Mouse (Mus musculus) WW6 (cell line): ENCODE results near the gene Gm13090.

Experiments used
- DNase-seq: peaks from one replicate; pipeline ENCODE4 v3.0.0-alpha.2; 2013; ENCODE audit warnings: low read depth, low spot score

The Gm13090 gene

DNA sequence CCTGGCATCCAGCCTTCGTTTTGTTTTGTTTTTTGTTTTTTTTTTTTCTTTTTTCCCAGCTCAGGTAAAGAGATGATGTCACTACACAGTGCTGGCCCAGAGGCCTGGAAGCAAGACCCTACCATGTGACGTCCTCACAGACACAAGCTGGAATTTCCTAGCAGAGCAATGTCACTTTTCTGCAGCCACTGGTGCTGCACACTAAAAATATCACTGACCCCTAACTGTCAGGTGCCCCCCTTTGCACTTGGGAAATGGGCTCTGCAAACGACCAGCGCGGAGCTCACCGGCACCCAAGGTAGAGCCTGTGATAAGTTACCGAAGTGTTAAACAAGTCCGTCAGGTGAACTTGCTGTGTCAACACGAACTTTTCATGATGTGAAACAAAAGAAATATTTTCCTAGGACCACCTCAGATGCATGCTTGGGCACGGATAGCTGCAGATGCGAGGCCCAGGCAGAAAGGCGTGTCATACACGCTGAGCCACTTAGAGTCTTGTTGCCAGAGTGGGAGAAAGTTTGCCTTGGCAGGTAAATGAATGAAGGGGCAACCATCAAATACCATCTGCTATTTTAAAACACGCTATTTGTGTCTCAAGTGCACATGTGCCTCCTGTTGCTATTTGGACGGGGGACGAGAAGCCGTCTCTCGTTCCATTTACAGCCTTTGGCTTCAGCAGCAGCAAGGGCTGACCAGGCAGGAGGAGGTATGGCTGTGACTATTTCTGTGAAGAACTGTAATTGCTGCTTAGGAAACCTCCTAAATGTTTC is 7.1 kb downstream of the Gm13090 start:
- no peak for DNase-seq

DNA sequence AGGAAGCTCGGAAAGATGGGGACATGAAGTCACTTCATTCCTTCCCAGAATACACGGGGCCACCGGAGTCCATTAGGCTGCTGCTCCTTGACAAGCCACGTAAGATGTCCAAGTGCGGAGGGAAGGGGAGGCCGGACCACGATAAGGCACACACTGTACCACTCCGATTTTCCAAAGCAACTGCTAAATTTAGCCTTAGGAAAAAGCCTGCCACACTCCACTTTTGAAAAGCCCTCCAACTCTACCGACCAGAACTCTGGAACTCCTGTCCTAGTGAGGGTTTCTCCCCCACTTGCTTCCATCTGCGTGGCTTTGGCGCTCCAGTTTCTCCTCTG is 7.7 kb downstream of the Gm13090 start:
- DNase-seq: no peak

DNA sequence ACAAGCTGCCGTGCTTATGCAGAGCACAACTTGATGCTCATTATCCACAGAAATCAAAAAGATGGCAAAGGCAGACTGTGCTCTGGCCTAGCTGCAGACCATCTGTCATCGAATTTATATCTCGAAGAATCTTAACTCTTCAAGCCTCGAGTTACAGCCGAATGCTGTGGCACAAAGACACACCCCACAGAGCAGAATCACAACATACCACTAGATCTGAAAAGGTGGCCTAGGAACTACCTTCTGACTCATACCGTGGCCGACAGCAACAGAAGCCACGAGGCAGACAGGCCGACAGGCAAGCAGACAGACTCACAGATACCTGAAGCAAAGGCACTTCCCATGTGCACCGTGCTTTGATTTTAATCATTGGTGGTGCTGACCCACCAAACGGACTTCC is 14.3 kb downstream of the Gm13090 start:
- DNase-seq: no peak

- no peak for DNase-seq
Observed at GRCm38 (mm10) chr4:151104147-151104546, 14.8 kb downstream of the Gm13090 start.

- DNase-seq: no peak
Observed at GRCm38 (mm10) chr4:151105886-151106285, 16.5 kb downstream of the Gm13090 start.

DNA sequence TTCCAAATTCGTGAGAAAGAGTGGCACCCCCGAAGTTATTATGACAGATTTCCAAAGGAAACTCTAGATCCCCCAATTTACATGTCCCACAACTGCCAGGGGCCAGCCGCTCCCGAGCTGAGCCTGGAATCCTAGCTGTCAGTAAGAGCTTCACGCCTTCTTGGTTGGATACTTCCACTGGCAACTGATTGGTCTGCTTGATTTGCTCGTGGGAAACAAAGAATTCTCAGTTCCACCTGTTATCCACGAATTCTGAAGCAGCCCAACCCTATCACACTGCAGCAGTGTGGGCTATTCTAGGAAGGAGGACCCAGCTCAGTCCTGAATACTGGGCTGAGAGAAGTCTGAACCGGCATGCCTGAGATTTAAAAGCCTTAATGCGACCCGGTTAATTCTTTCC is 17.1 kb downstream of the Gm13090 start:
- DNase-seq: no peak

- no peak for DNase-seq
Observed at GRCm38 (mm10) chr4:151107131-151108001, 18.0 kb downstream of the Gm13090 start.

DNA sequence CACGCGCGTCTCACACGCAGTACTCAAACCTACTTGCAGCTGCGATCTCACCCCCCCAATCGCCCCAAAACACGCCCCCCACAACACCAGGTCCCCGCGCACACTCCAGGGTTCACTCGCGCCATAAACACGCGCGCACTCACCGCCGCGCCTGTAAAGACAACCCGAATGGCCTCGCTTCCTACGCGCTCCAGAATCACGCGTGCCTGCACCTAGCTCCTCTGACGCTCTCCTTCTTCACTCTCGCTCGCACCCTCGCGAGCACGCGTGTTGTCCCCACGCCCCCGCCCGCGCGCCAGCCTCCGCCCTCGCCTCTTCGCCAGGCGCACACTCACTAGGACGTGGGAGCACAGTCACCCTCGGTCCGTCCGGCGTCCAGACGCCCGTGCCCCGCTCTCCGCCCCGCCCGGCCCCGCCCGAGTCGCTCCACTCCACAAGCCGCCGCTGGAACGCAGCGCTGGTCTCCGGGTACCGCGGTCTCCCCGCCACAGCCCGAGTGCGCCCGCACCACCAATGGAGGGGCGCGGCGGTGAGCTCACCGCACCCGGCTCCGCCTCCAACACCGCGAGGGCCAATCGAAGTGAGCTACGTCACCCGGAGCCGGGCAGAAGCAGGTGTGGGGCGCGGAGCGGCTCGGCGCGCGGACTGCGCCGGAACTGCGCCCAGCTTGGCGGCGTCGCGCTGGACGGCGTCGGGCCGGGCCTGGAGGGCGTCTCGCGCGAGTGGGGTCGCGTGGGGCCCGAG is 18.8 kb downstream of the Gm13090 start:
- DNase-seq: peak; percentile 81

DNA sequence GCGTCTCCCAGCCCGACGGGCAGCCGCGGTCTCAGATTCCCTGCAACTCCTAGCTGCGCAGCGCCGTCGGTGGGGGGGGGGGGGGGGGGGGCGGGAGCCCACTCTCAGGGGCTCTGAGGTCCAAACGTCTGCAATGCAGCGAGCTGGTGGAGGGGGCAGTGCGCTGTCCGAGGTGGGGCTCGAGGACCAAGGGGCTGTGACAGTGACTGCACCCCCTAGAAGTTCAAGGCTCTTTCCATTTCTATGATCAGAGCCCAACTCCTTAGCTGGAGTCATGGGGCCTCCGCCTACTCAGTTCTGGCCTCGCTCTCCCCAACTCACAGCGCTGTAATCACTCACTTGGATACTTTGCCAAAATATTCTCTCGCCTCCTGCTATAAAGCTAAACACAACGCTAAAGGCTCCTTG is 19.5 kb downstream of the Gm13090 start:
- DNase-seq: no peak

DNA sequence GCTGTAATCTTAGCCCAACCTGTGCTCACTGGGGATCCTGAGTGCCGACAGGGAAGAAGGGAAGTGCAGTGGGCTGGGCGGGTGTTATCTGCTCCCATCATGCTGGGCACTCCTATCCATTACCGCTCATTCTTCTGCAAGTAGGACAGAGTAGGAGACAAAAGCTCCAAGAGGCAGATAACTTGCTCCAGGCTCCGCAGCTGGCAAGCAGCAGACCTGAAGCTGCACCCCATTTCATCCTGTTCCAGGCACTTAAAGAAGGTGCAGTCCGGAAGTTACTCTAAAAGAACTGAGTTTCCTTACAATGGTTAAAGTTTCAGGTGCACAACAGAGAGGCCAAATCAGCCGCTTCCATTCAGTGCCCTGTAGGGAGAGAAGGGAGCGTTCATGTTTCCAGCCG is 21.9 kb downstream of the Gm13090 start:
- DNase-seq: no peak

- no peak for DNase-seq
Observed at GRCm38 (mm10) chr4:151114574-151114973, 25.2 kb downstream of the Gm13090 start.

DNA sequence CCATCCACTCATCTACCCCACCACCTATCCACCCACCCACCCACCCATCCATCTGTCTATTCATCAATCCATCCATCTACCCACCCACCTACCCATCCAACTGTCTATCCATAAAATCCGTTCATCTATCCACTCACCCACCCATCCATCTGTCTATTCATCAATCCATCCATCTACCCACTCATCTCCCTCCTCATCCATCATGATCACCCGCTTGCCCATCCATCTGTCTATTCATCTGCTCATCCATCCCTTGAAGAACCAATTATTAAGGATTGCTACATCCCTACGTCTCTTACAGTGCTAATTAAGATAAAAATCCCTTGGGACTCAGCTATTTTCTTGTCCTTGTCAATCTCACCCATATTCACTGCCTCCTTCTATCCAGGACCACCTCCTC is 29.5 kb downstream of the Gm13090 start:
- no peak for DNase-seq

- DNase-seq: no peak
Observed at GRCm38 (mm10) chr4:151127636-151128548, 38.5 kb downstream of the Gm13090 start.

- no peak for DNase-seq
Observed at GRCm38 (mm10) chr4:151128641-151129541, 39.5 kb downstream of the Gm13090 start.

DNA sequence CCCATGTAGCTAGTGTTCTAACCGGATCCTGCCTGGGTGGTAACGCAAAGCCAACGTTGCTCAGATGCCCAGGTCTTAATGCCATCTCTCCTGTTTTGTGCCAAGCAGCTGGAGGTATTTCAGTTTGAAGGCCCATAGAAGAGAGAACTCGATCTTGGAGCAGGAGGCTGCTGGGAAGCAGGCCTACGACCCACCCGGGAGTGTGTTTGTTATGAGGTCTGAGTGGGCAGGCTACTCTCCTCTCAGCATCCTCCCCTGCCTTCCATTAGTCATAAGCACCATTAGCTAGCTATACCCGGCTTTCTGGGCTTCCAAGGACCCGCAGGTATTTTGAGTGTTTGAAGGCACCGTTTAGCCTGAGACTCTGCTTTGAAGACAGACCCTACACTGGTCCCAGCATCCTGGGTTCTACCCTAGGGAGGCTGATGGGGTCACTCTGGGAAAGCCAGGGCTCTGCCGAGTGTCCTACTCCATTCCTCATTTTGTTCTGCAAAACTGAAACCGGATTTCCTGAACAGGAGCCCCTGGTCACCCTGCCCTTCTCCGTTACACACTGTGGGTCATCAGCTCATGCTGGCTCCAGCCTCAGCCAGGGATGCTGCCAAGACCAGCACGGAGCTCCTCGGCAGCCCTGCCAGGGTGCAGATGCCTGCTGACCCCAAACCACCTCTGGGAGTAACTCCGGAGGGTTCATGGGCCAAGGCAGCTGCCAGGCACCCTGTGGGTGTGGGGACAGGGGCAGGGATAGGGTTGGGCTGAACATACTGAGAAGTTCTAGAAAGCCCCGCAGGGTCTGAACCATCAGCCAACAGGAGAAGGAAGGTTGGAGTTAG is 40.6 kb downstream of the Gm13090 start:
- no peak for DNase-seq

DNA sequence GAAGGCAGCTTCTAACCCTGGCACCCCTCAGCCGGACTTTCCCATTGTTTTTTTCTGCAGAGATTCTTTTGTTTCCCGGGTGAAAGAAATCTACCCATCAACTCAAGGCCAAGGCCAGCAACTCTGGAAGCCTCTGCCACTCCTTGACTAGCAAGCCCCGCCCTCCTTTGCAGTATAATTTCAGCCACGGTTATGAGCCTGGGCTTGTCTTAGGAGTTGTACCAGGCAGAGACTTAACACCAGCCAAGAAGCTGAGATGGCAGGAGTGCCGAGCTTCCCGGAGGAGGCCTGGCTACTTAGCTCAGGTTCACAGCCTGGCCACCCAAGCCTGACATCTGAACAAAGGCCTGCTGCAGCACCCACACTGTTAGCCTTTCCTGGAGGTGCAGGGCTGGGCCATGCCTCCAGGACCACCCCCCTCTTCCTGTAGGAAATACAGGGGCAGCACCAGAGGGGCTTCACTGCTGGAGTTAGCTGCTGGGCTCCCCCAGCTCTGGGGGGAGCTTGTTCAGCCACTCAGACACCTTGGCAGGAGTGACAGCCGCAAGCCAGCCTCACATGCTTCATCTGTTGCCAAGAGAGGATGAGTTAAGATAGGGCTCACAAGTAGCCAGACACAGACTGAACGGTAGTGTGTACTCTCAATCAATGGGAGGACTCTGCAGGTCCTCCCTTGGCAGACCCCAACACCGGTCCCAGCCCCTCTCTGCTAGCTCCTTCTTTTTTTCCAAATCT is 41.6 kb downstream of the Gm13090 start:
- DNase-seq: no peak

GRCm38 (mm10) chr4:151132493-151132892 is 43.1 kb downstream of the Gm13090 start:
- no peak for DNase-seq

- no peak for DNase-seq
Observed at GRCm38 (mm10) chr4:151133760-151134159, 44.4 kb downstream of the Gm13090 start.

GRCm38 (mm10) chr4:151135491-151135890 is 46.1 kb downstream of the Gm13090 start:
- DNase-seq: no peak
